Mouse (Mus musculus) megakaryocyte-erythroid progenitor cell, adult 5 weeks (primary cell): ENCODE data around the gene Spata7. TPM values are rescaled to one million over a fixed set of nuclear protein-coding genes. Genes with fewer than 3 reads are reported as not detected.

Experiments used
- polyA plus RNA-seq: library from polyadenylated mRNA; stranded (reverse); fragments of >175 nt; gene quantifications from 2 replicates; pipeline ENCODE4 v1.2.3, GENCODE M21; 2012

Gene Spata7
- polyA plus RNA-seq, result 3.6 and 3.8 TPM in 2 replicates

GRCm38 (mm10) chr12:98627392-98628259 lies at the start of gene Spata7:
TSS of gene Spata7 (plus strand) at chr12:98628157.

Other genes with a start within 250 kb of the Spata7 start
- not detected in 2 replicates for gene Kcnk10, start 49.8 kb upstream of the Spata7 start, polyA plus RNA-seq
- 2.6 and 3.0 TPM in 2 replicates for gene Ptpn21, start 109.2 kb downstream of the Spata7 start, polyA plus RNA-seq
- gene Zc3h14, start 118.8 kb downstream of the Spata7 start, polyA plus RNA-seq, result 14.8 and 18.2 TPM in 2 replicates